In the genomic region with DNA sequence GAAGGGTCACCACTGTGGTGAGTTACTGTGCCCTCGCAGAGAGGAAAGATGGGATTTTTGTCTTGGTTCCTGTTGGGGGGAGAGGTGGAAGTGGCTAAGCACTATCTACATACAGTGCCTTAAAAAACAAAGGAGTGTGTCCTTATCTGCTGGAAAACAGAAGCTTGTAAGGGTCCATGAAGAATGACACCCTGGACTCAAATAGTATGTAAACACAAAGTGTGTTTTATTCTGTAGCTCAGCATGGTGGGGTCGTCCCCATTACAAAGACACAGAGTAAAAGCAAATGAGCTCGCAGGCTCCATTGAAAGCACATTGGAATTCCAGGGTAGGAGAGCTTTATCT, we compare ENCODE assay signal across 8 mouse cellular contexts. TPM values are rescaled to one million over a fixed set of nuclear protein-coding genes. Genes with fewer than 3 reads are reported as not detected.
A peak's percentile ranks its signal among the peaks of the same experiment; 100 is the strongest.
DNase-seq lines count a peak whose midpoint lies in the region; ATAC-seq and TF ChIP-seq lines count a peak whose summit lies in the region.

No protein-coding gene starts in this region.

- no peaks in the 10 kb centered on the region for H3K27me3 ChIP-seq in kidney, adult 2 months (replicated peaks; ENCODE audit: control insufficient read depth, insufficient read depth, low read length)
- no peaks in the 10 kb centered on the region for H3K27me3 ChIP-seq in hindbrain, embryonic 12.5 days
- no peaks in the 10 kb centered on the region for H3K27me3 ChIP-seq in midbrain, embryonic 12.5 days

- no peaks in the 10 kb centered on the region for H3K9me3 ChIP-seq in hindbrain, embryonic 12.5 days (replicated peaks)
- H3K9me3 ChIP-seq in midbrain, embryonic 12.5 days: no peaks in the 10 kb centered on the region

- DNase-seq in kidney, adult 2 months: no peak
- DNase-seq in kidney, adult 9 months: no peak
- no peak for DNase-seq in layer of hippocampus, adult 18-20 months (ENCODE audit: low spot score in 2 of 2)
- no peak for DNase-seq in kidney, adult 11 months
- DNase-seq in embryo, embryonic 10 days (ENCODE audit: low spot score): no peak

- peaks cover 4% of the 10 kb centered on the region; the same call in 1 of the 2 replicates for H3K4me1 ChIP-seq in kidney, adult 2 months (ENCODE audit: control insufficient read depth, insufficient read depth, low read length)
- H3K4me1 ChIP-seq in bone marrow macrophage, adult 2 months (ENCODE audit: control insufficient read depth, insufficient read depth, low read length): peaks cover 8% of the 10 kb centered on the region
- H3K4me1 ChIP-seq in hindbrain, embryonic 12.5 days: peaks cover 10% of the 10 kb centered on the region
- peaks cover 5% of the 10 kb centered on the region; the same call in 1 of the 2 replicates for H3K4me1 ChIP-seq in midbrain, embryonic 12.5 days

- H3K4me2 ChIP-seq in hindbrain, embryonic 12.5 days (replicated peaks): peak overlapping the region; percentile 71
- peak overlapping the region; percentile 71 for H3K4me2 ChIP-seq in midbrain, embryonic 12.5 days (replicated peaks)

- peak overlapping the region; percentile 95 for H3K27ac ChIP-seq in kidney, adult 2 months (ENCODE audit: insufficient read depth, low read depth, low read length)
- H3K27ac ChIP-seq in bone marrow macrophage, adult 2 months (ENCODE audit: insufficient read depth, low read depth, low read length): peak overlapping the region; percentile 80
- H3K27ac ChIP-seq in hindbrain, embryonic 12.5 days: no peak overlapping the region
- H3K27ac ChIP-seq in midbrain, embryonic 12.5 days (replicated peaks): 0 out of 2 replicates have a peak overlapping the region, but pooled peaks have one; percentile 81

- H3K36me3 ChIP-seq in kidney, adult 2 months (ENCODE audit: control insufficient read depth, insufficient read depth, low read length): no peaks in the 10 kb centered on the region; the same call in 1 of the 2 replicates
- H3K36me3 ChIP-seq in hindbrain, embryonic 12.5 days: no peaks in the 10 kb centered on the region
- no peaks in the 10 kb centered on the region for H3K36me3 ChIP-seq in midbrain, embryonic 12.5 days

- 44% methylated on average over 3 of the region's 3 CpGs for WGBS in kidney, adult 2 months
- WGBS in hindbrain, embryonic 12.5 days: 35% methylated on average over 3 of the region's 3 CpGs
- WGBS in midbrain, embryonic 12.5 days: 35% methylated on average over 3 of the region's 3 CpGs

- ATAC-seq in hindbrain, embryonic 12.5 days (ENCODE audit: low FRiP score): no peak
- no peak for ATAC-seq in midbrain, embryonic 12.5 days (ENCODE audit: low FRiP score, low read depth)

- no peak for TF ChIP-seq CTCF in kidney, adult 2 months (conservative IDR thresholded peaks at IDR 0.05; ENCODE audit: insufficient read depth, insufficient read length, low read depth, low read length)
- no peak for TF ChIP-seq CTCF in bone marrow macrophage, adult 2 months (IDR thresholded peaks at IDR 0.05; ENCODE audit: low read depth, low read length)

- peak overlapping the region; percentile 82 for H3K4me3 ChIP-seq in kidney, adult 2 months (ENCODE audit: insufficient read depth, low read depth, low read length)
- peak overlapping the region; percentile 91 for H3K4me3 ChIP-seq in bone marrow macrophage, adult 2 months (ENCODE audit: insufficient read depth, low read length)
- H3K4me3 ChIP-seq in hindbrain, embryonic 12.5 days: peak overlapping the region; percentile 68
- peak overlapping the region; percentile 67 for H3K4me3 ChIP-seq in midbrain, embryonic 12.5 days

- no peak for TF ChIP-seq POLR2A in kidney, adult 2 months (IDR thresholded peaks at IDR 0.05; ENCODE audit: low read depth, low read length)
- no peak for TF ChIP-seq POLR2A in bone marrow macrophage, adult 2 months (IDR thresholded peaks at IDR 0.05; ENCODE audit: borderline replicate concordance, low read depth, low read length)

- peak overlapping the region; percentile 82 for H3K9ac ChIP-seq in hindbrain, embryonic 12.5 days
- peak overlapping the region; percentile 74 for H3K9ac ChIP-seq in midbrain, embryonic 12.5 days (replicated peaks)

RNA-seq across cellular contexts. Expression of gene Aasdh, which starts 0.8 kb away (rescaled TPM):
- polyA plus RNA-seq in kidney, adult 2 months (2012; rRNA removed): 14.3 and 15.1 TPM in 2 replicates
- 19.6 and 19.8 TPM in 2 replicates for polyA plus RNA-seq in bone marrow macrophage, adult 2 months (2012; ENCODE audit: insufficient read depth, insufficient read length, missing spikeins)
- polyA plus RNA-seq in hindbrain, embryonic 12.5 days (2016; fragmentation: Nextera tagmentation; extraction: Ambion mirVana): 18.0 and 22.4 TPM in 2 replicates
- polyA plus RNA-seq in midbrain, embryonic 12.5 days (2016; fragmentation: Nextera tagmentation; extraction: Ambion mirVana): 19.9 TPM in 2 replicates
- total RNA-seq in layer of hippocampus, adult 18-20 months (2021): 10 to 100 TPM; 19.3 to 23.2 TPM

RNA-seq across cellular contexts. Expression of gene Paics, which starts 45.0 kb away (rescaled TPM):
- 120 and 170 TPM in 2 replicates for polyA plus RNA-seq in kidney, adult 2 months (2012; rRNA removed)
- 109 and 118 TPM in 2 replicates for polyA plus RNA-seq in bone marrow macrophage, adult 2 months (2012; ENCODE audit: insufficient read depth, insufficient read length, missing spikeins)
- 230 and 240 TPM in 2 replicates for polyA plus RNA-seq in hindbrain, embryonic 12.5 days (2016; fragmentation: Nextera tagmentation; extraction: Ambion mirVana)
- 288 and 297 TPM in 2 replicates for polyA plus RNA-seq in midbrain, embryonic 12.5 days (2016; fragmentation: Nextera tagmentation; extraction: Ambion mirVana)
- 10 to 100 TPM; 89.6 to 91.3 TPM for total RNA-seq in layer of hippocampus, adult 18-20 months (2021)

RNA-seq across cellular contexts. Expression of gene Ppat, which starts 45.3 kb away (rescaled TPM):
- 11.2 and 12.9 TPM in 2 replicates for polyA plus RNA-seq in kidney, adult 2 months (2012; rRNA removed)
- 5.4 and 7.6 TPM in 2 replicates for polyA plus RNA-seq in bone marrow macrophage, adult 2 months (2012; ENCODE audit: insufficient read depth, insufficient read length, missing spikeins)
- 21.1 and 21.3 TPM in 2 replicates for polyA plus RNA-seq in hindbrain, embryonic 12.5 days (2016; fragmentation: Nextera tagmentation; extraction: Ambion mirVana)
- 23.7 and 24.3 TPM in 2 replicates for polyA plus RNA-seq in midbrain, embryonic 12.5 days (2016; fragmentation: Nextera tagmentation; extraction: Ambion mirVana)
- 10 to 100 TPM; 16.2 to 17.8 TPM for total RNA-seq in layer of hippocampus, adult 18-20 months (2021)
